Comparison of ENCODE assay signal across 8 mouse cellular contexts in the genomic region with DNA sequence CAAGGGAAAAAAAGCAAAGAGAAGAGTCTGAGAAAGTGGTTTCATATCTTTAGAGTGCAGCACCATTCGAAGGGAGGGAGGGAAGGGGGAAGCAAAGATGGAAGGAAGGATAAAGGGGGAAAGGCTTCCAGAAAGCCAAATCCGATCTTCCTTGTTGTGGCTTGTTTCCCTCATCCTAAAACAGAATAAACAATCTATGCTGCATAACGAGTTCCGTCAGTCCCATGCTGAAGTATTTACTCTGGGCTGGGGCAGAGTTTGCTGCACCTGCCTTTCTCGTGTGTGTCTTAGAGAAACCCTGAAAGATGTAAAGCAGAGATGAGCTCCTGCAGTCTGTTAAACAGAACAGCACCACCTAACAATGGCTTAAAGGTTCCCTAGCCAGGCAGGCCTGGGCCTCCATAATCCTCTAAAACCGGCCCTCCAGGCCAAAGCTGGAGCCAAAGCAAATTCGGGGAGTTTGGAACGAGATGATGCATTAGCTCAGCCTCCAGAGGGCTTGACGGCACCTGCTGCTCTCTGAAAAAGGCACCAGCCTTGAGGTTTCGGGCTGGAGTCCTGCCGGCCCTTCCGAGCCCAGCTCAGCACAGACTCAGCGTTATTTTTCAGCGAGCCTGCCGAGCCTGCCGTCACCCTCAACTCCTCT. TPM values are rescaled to one million over a fixed set of nuclear protein-coding genes. Genes with fewer than 3 reads are reported as not detected.
DNase-seq lines count a peak whose midpoint lies in the region; ATAC-seq and TF ChIP-seq lines count a peak whose summit lies in the region.

No protein-coding gene starts in this region.

- H3K4me2 ChIP-seq in hindbrain, embryonic 13.5 days: 0 out of 2 replicates have a peak overlapping the region, but pooled peaks have one; percentile 10
- no peak overlapping the region; the same call in 1 of the 2 replicates for H3K4me2 ChIP-seq in midbrain, embryonic 12.5 days (replicated peaks)

- H3K36me3 ChIP-seq in hindbrain, embryonic 13.5 days: no peaks in the 10 kb centered on the region
- no peaks in the 10 kb centered on the region for H3K36me3 ChIP-seq in midbrain, embryonic 12.5 days

- intact Hi-C loops in gastrocnemius, adult 2 months (cut with DNase I): no loop called here

- ATAC-seq in hindbrain, embryonic 13.5 days (ENCODE audit: low FRiP score): no peak
- ATAC-seq in midbrain, embryonic 12.5 days (ENCODE audit: low FRiP score, low read depth): peak; percentile 41; the same call in 1 of the 2 replicates

- H3K4me1 ChIP-seq in hindbrain, embryonic 13.5 days (replicated peaks): peaks cover 43% of the 10 kb centered on the region
- H3K4me1 ChIP-seq in midbrain, embryonic 12.5 days: peaks cover 26% of the 10 kb centered on the region

- no peak overlapping the region for H3K9ac ChIP-seq in hindbrain, embryonic 13.5 days
- H3K9ac ChIP-seq in midbrain, embryonic 12.5 days (replicated peaks): no peak overlapping the region; the same call in 1 of the 2 replicates

- 0 out of 2 replicates have a peak, but pooled peaks have one; percentile 13 for TF ChIP-seq CTCF in gastrocnemius, adult 2 months (IDR thresholded peaks at IDR 0.05)

- H3K27ac ChIP-seq in gastrocnemius, adult 2 months: peak overlapping the region; percentile 86
- H3K27ac ChIP-seq in hindbrain, embryonic 13.5 days: peak overlapping the region; percentile 67
- peak overlapping the region; percentile 47 for H3K27ac ChIP-seq in midbrain, embryonic 12.5 days (replicated peaks)

- H3K27me3 ChIP-seq in hindbrain, embryonic 13.5 days: no peaks in the 10 kb centered on the region
- H3K27me3 ChIP-seq in midbrain, embryonic 12.5 days: no peaks in the 10 kb centered on the region

- no peaks in the 10 kb centered on the region for H3K9me3 ChIP-seq in hindbrain, embryonic 13.5 days
- no peaks in the 10 kb centered on the region for H3K9me3 ChIP-seq in midbrain, embryonic 12.5 days

- H3K4me3 ChIP-seq in gastrocnemius, adult 2 months: peak overlapping the region; percentile 56
- no peak overlapping the region for H3K4me3 ChIP-seq in hindbrain, embryonic 13.5 days
- no peak overlapping the region for H3K4me3 ChIP-seq in midbrain, embryonic 12.5 days

- DNase-seq in gastrocnemius, adult 2 months: peak; percentile 53
- DNase-seq in gastrocnemius, postnatal 25 days: no peak
- peak; percentile 41 for DNase-seq in urinary bladder, postnatal 14 days (ENCODE audit: low spot score)
- no peak for DNase-seq in urinary bladder, postnatal 4 days (ENCODE audit: low spot score in 2 of 2)
- DNase-seq in layer of hippocampus, postnatal 10 days (ENCODE audit: low spot score in 2 of 2): no peak
- DNase-seq in thymus, postnatal 10 days (ENCODE audit: low spot score in 2 of 2): no peak

- 38% methylated on average over 16 of the region's 16 CpGs for WGBS in hindbrain, embryonic 13.5 days
- WGBS in midbrain, embryonic 12.5 days: 14% methylated on average over 16 of the region's 16 CpGs

RNA-seq across cellular contexts. Expression of a gene that starts 43.4 kb away (rescaled TPM):
- 10 to 100 TPM; 29.2 to 47.3 TPM for total RNA-seq in gastrocnemius, adult 2 months (2021)
- 10 to 100 TPM; 48.5 to 51.3 TPM for total RNA-seq in gastrocnemius, postnatal 25 days (2021)
- 5.2 and 5.3 TPM in 2 replicates for polyA plus RNA-seq in hindbrain, embryonic 13.5 days (2015; fragmentation: Nextera tagmentation; extraction: Ambion mirVana)
- 6.7 and 7.8 TPM in 2 replicates for polyA plus RNA-seq in midbrain, embryonic 12.5 days (2016; fragmentation: Nextera tagmentation; extraction: Ambion mirVana)
- total RNA-seq in layer of hippocampus, postnatal 10 days (2021): 10 to 100 TPM; 14.3 to 15.5 TPM

Comparison
In these comparisons a context has a peak if more than half of its experiments do, and no peak if none do; other contexts are left out.
1. DNase-seq: peak in gastrocnemius, adult 2 months (single experiment) and urinary bladder, postnatal 14 days (single experiment); none in gastrocnemius, postnatal 25 days (single experiment), urinary bladder, postnatal 4 days (0 of 2), layer of hippocampus, postnatal 10 days (0 of 2) and thymus, postnatal 10 days (0 of 2).
2. Peak in every context shown above with its lines, with median percentiles within 50 percentile points of each other: H3K27ac ChIP-seq.